Mouse (Mus musculus): Measurements from ENCODE around the gene Slc39a13. TPM values are rescaled to one million over a fixed set of nuclear protein-coding genes. Genes with fewer than 3 reads are reported as not detected.

Slc39a13 gene
- polyA plus RNA-seq, 1 experiment, result 1.4 TPM

- Histone ChIP-seq H3K4me3 (replicated peaks) (no peak overlapping the region), H3K9me3 (ENCODE audit: control insufficient read depth, low read length) (no peaks in the 10 kb centered on the region), H3K36me3 (ENCODE audit: control insufficient read depth) (no peaks in the 10 kb centered on the region), H3K27me3 (ENCODE audit: control insufficient read depth) (peaks cover under 1% of the 10 kb centered on the region; the same call in 1 of the 2 replicates), H3K4me1 (ENCODE audit: control insufficient read depth) (peaks cover 18% of the 10 kb centered on the region)
- TF ChIP-seq TAL1 (IDR thresholded peaks at IDR 0.05; ENCODE audit: low read length), result no peak
- TF ChIP-seq GATA1 (IDR thresholded peaks at IDR 0.05; ENCODE audit: low read length), result no peak
Measured at GRCm38 (mm10) chr2:91084179-91084820, 14.1 kb upstream of the Slc39a13 start.

GRCm38 (mm10) chr2:91083366-91083940, 13.2 kb upstream of the Slc39a13 start:
- TF ChIP-seq GATA1 (IDR thresholded peaks at IDR 0.05; ENCODE audit: low read length) (no peak), TAL1 (IDR thresholded peaks at IDR 0.05; ENCODE audit: low read length) (no peak)
- peaks cover 15% of the 10 kb centered on the region for H3K4me1 ChIP-seq (ENCODE audit: control insufficient read depth)
- H3K27me3 ChIP-seq (ENCODE audit: control insufficient read depth), result peaks cover 8% of the 10 kb centered on the region
- no peak overlapping the region for H3K4me3 ChIP-seq (replicated peaks)
- H3K36me3 ChIP-seq (ENCODE audit: control insufficient read depth), result no peaks in the 10 kb centered on the region
- no peaks in the 10 kb centered on the region for H3K9me3 ChIP-seq (ENCODE audit: control insufficient read depth, low read length)

- Histone ChIP-seq H3K4me3 (replicated peaks) (no peak overlapping the region), H3K36me3 (ENCODE audit: control insufficient read depth) (no peaks in the 10 kb centered on the region), H3K9me3 (ENCODE audit: control insufficient read depth, low read length) (no peaks in the 10 kb centered on the region), H3K27me3 (ENCODE audit: control insufficient read depth) (peaks cover 14% of the 10 kb centered on the region), H3K4me1 (ENCODE audit: control insufficient read depth) (peaks cover 16% of the 10 kb centered on the region)
- TF ChIP-seq GATA1 (IDR thresholded peaks at IDR 0.05; ENCODE audit: low read length) (no peak), TAL1 (IDR thresholded peaks at IDR 0.05; ENCODE audit: low read length) (no peak)
Measured at GRCm38 (mm10) chr2:91082844-91083243, 12.6 kb upstream of the Slc39a13 start.

- Histone ChIP-seq H3K9me3 (ENCODE audit: control insufficient read depth, low read length) (no peaks in the 10 kb centered on the region), H3K4me3 (replicated peaks) (no peak within 1 kb of the TSS), H3K4me1 (ENCODE audit: control insufficient read depth) (peaks cover 16% of the 10 kb centered on the region), H3K36me3 (ENCODE audit: control insufficient read depth) (no peaks in the 10 kb centered on the region), H3K27me3 (ENCODE audit: control insufficient read depth) (peaks cover 21% of the 10 kb centered on the region)
- TF ChIP-seq GATA1 (IDR thresholded peaks at IDR 0.05; ENCODE audit: low read length) (no peak), TAL1 (IDR thresholded peaks at IDR 0.05; ENCODE audit: low read length) (no peak)
Measured at GRCm38 (mm10) chr2:91081775-91082695, 11.8 kb upstream of the Slc39a13 start, which contains the start of gene Spi1. TSS of gene Spi1 (plus strand) at chr2:91082390.

- Histone ChIP-seq H3K4me3 (replicated peaks) (no peak overlapping the region), H3K9me3 (ENCODE audit: control insufficient read depth, low read length) (no peaks in the 10 kb centered on the region), H3K4me1 (ENCODE audit: control insufficient read depth) (peaks cover 16% of the 10 kb centered on the region), H3K27me3 (ENCODE audit: control insufficient read depth) (peaks cover 21% of the 10 kb centered on the region), H3K36me3 (ENCODE audit: control insufficient read depth) (no peaks in the 10 kb centered on the region)
- TF ChIP-seq GATA1 (IDR thresholded peaks at IDR 0.05; ENCODE audit: low read length), result no peak
- no peak for TF ChIP-seq TAL1 (IDR thresholded peaks at IDR 0.05; ENCODE audit: low read length)
Measured at GRCm38 (mm10) chr2:91080784-91081513, 10.7 kb upstream of the Slc39a13 start.

- peaks cover 21% of the 10 kb centered on the region for H3K27me3 ChIP-seq (ENCODE audit: control insufficient read depth)
- no peak for TF ChIP-seq TAL1 (IDR thresholded peaks at IDR 0.05; ENCODE audit: low read length)
- TF ChIP-seq GATA1 (IDR thresholded peaks at IDR 0.05; ENCODE audit: low read length), result no peak
- peaks cover 16% of the 10 kb centered on the region for H3K4me1 ChIP-seq (ENCODE audit: control insufficient read depth)
- no peaks in the 10 kb centered on the region for H3K36me3 ChIP-seq (ENCODE audit: control insufficient read depth)
- H3K9me3 ChIP-seq (ENCODE audit: control insufficient read depth, low read length), result no peaks in the 10 kb centered on the region
- H3K4me3 ChIP-seq (replicated peaks), result peak overlapping the region; percentile 48
Measured at GRCm38 (mm10) chr2:91079026-91079384, 8.8 kb upstream of the Slc39a13 start.

- Histone ChIP-seq H3K9me3 (ENCODE audit: control insufficient read depth, low read length) (no peaks in the 10 kb centered on the region), H3K4me1 (ENCODE audit: control insufficient read depth) (peaks cover 16% of the 10 kb centered on the region), H3K36me3 (ENCODE audit: control insufficient read depth) (no peaks in the 10 kb centered on the region), H3K27me3 (ENCODE audit: control insufficient read depth) (peaks cover 21% of the 10 kb centered on the region), H3K4me3 (replicated peaks) (peak overlapping the region; percentile 48)
- TF ChIP-seq GATA1 (IDR thresholded peaks at IDR 0.05; ENCODE audit: low read length) (no peak), TAL1 (IDR thresholded peaks at IDR 0.05; ENCODE audit: low read length) (no peak)
Measured at GRCm38 (mm10) chr2:91078314-91079025, 8.3 kb upstream of the Slc39a13 start.

GRCm38 (mm10) chr2:91077957-91078313, 7.7 kb upstream of the Slc39a13 start:
- Histone ChIP-seq H3K27me3 (ENCODE audit: control insufficient read depth) (peaks cover 21% of the 10 kb centered on the region), H3K36me3 (ENCODE audit: control insufficient read depth) (no peaks in the 10 kb centered on the region), H3K4me3 (replicated peaks) (no peak overlapping the region), H3K4me1 (ENCODE audit: control insufficient read depth) (peaks cover 14% of the 10 kb centered on the region), H3K9me3 (ENCODE audit: control insufficient read depth, low read length) (no peaks in the 10 kb centered on the region)
- TF ChIP-seq TAL1 (IDR thresholded peaks at IDR 0.05; ENCODE audit: low read length) (no peak), GATA1 (IDR thresholded peaks at IDR 0.05; ENCODE audit: low read length) (no peak)
